Mouse (Mus musculus): Measurements from ENCODE around the gene Rhox11.

GRCm38 (mm10) chrX:38110807-38111206 is 25.9 kb upstream of the Rhox11 start, which contains the start of gene Rhox12:
- TF ChIP-seq CTCF (IDR thresholded peaks at IDR 0.05; ENCODE audit: low read depth) (no peak), EP300 (IDR thresholded peaks at IDR 0.05; ENCODE audit: low read depth) (no peak)
